Mouse (Mus musculus): ENCODE data around the gene Gm12169. TPM values are rescaled to one million over a fixed set of nuclear protein-coding genes. Genes with fewer than 3 reads are reported as not detected.

The Gm12169 gene
- polyA plus RNA-seq, 1 experiment: not detected

GRCm38 (mm10) chr11:46582741-46583140 is 58.7 kb downstream of the Gm12169 start:
- H3K36me3 ChIP-seq (replicated peaks; ENCODE audit: low read length): no peaks in the 10 kb centered on the region
- no peak for TF ChIP-seq GATA1 (IDR thresholded peaks at IDR 0.05; ENCODE audit: borderline replicate concordance, low read length)
- TF ChIP-seq FLI1 (IDR thresholded peaks at IDR 0.05; ENCODE audit: low read length): no peak

More at GRCm38 (mm10) chr11:46582741-46583140, 58.7 kb downstream of the Gm12169 start:
- H3K4me1 ChIP-seq: peaks cover 12% of the 10 kb centered on the region
- no peak overlapping the region for H3K4me3 ChIP-seq (replicated peaks)
- H3K9me3 ChIP-seq: 0 out of 2 replicates have a peak, but pooled peaks cover 3% of the 10 kb centered on the region
- no peaks in the 10 kb centered on the region for H3K27me3 ChIP-seq (replicated peaks)

Other genes starting within 250 kb of the Gm12169 start
- 2.3 and 3.2 TPM in 2 replicates for gene Cyfip2, start 211.4 kb upstream of the Gm12169 start, polyA plus RNA-seq (2012; ENCODE audit: insufficient read depth, low replicate concordance)
- 0.09 TPM in 1 of 2 replicates, not detected in the other for gene Itk, start 134.7 kb upstream of the Gm12169 start, polyA plus RNA-seq (2012; ENCODE audit: insufficient read depth, low replicate concordance)
- gene Fam71b, start 127.7 kb upstream of the Gm12169 start, polyA plus RNA-seq (2012; ENCODE audit: insufficient read depth, low replicate concordance): 0.43 and 2.6 TPM in 2 replicates
- gene Med7, start 87.3 kb upstream of the Gm12169 start, polyA plus RNA-seq (2012; ENCODE audit: insufficient read depth, low replicate concordance): 96.5 and 121 TPM in 2 replicates
- gene Havcr2, start 69.3 kb upstream of the Gm12169 start, polyA plus RNA-seq (2012; ENCODE audit: insufficient read depth, low replicate concordance): 2.9 TPM in 1 of 2 replicates, not detected in the other
- gene BC053393, start 47.3 kb downstream of the Gm12169 start, polyA plus RNA-seq (2012; ENCODE audit: insufficient read depth, low replicate concordance): not detected in 2 replicates
- not detected in 2 replicates for gene Dppa1, start 105.0 kb downstream of the Gm12169 start, polyA plus RNA-seq (2012; ENCODE audit: insufficient read depth, low replicate concordance)
- not detected in 2 replicates for gene Timd2, start 182.8 kb downstream of the Gm12169 start, polyA plus RNA-seq (2012; ENCODE audit: insufficient read depth, low replicate concordance)
- gene Havcr1, start 210.9 kb downstream of the Gm12169 start, polyA plus RNA-seq (2012; ENCODE audit: insufficient read depth, low replicate concordance): not detected in 2 replicates